Mouse (Mus musculus): ENCODE measurements at regions not wholly inside any gene's neighbourhood (a gene's known extent, or its start where the extent isn't known, plus 50 kb on each side); places are given as distances from the start of the nearest gene placed in this dataset.

DNA sequence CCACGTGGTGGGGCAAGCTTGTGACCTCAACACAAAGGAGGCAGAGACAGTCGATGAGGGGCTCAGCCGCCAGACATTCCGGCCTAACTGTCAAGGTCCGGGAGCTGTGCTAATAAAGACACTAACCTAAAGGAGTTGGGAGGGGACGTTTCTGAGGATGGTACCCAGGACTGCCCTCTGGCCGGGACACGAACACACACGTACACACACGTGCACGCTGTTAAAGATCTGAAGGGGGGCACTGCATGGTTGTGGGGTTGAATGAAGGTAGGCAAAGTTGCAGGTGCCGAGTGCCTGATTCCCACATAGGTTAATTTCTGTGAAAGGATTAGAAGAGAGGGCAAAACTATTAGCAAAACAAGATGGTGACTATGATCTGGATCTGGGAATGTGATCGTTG, 65.4 kb upstream of the Mitf start:
- DNase-seq: no peak

DNA sequence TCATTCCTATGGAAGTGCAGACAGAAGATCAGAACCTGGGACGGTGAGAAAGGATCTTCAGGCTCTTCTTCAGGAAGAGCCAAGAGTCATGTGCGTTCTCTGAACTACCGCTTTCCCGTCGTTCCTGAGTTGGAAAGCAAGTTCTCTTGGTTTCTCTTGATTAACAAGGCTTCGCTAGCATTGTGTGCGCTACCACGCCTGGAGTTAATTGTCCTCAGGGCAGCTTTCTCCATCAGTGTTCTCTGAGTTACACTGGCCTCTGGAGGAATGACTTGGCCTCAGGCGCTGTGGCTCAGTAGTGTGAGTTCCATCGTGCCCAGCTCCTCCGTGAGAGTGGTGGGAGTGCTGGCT, 66.0 kb upstream of the Mitf start:
- no peak for DNase-seq

DNA sequence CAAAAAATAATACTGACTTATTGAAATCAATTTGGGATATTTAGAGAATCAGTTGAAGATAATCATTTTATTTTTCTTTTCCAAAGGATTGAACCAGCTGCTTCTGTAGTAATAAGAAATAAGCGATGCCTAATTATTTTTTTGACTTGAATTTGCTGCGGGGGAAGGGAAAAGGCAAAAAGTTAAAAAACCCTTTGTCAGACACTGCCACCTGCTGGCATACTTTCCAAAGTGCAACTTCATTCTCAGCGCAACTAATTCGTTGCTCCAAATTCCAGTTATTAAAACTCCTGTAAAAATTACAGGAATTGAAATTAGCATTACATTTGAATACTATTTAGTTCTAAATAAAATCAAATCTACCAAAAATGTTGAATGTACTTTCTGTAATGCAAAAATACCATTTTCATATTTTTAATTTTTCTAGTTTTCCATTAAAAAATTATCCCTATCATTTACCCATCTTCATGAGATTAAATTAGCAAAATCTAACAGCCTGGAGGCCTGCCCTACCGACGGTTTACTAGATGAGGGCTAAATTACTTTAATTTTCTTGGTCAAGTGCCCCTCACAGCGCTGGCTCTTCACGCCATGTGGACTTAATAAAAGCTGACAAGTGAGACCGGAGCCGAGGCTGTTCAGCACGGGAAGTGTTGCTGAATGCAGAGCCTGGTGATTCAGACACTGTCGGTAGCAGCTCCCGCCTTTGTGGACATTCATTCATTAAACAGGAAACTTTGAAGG, 66.6 kb upstream of the Mitf start:
- peak in 1 of 2 experiments; percentile 36 for DNase-seq

DNA sequence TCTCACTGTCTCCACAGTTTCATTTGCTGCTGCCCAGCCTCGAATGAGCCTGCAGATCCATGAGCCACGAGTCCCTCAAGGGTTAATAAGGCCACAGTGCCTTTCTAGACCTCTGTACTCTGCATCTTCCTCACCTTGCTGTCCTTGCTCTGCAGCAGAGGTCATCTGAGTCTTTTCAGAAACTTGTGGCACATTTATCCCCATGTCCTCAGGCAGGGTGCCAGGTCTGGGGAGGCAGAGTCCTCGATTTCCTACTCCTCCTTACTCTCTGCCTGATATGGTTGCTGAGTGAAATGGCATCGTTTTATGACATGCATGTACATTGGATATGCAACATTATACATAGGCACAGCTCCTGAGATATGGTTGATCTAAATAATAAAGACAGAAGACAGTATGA, 68.0 kb upstream of the Mitf start:
- DNase-seq: no peak

- no peak for DNase-seq
Measured at GRCm38 (mm10) chr6:97730835-97731234, 76.0 kb upstream of the Mitf start.

GRCm38 (mm10) chr6:97718184-97718910, 88.5 kb upstream of the Mitf start:
- DNase-seq: no peak

GRCm38 (mm10) chr6:97707401-97707800, 90.1 kb upstream of the Frmd4b start:
- no peak for DNase-seq

DNA sequence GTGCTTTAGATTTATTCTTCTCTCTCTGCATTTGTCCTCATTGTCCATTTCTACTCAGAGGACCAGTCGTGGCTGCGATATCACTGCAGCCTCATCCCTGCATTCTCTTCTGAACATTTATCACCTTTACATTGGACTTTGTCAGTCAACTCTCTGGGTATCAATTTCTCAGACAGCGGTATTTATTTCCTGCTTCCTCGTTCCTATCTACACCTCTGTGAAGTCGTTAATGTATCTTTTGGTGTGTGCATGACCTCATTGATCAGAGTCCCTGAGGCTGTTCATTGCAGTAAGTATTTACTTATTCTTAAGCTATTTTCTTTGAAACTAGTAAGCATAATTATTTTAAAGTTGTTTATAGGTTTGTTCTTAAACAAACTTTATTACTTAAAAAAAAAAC, 87.0 kb upstream of the Frmd4b start:
- no peak for DNase-seq

- DNase-seq: no peak
Measured at GRCm38 (mm10) chr6:97699752-97700098, 82.4 kb upstream of the Frmd4b start.

- DNase-seq: no peak
Measured at GRCm38 (mm10) chr6:97699054-97699751, 81.9 kb upstream of the Frmd4b start.

GRCm38 (mm10) chr6:97693281-97693680, 75.9 kb upstream of the Frmd4b start:
- no peak for DNase-seq

DNA sequence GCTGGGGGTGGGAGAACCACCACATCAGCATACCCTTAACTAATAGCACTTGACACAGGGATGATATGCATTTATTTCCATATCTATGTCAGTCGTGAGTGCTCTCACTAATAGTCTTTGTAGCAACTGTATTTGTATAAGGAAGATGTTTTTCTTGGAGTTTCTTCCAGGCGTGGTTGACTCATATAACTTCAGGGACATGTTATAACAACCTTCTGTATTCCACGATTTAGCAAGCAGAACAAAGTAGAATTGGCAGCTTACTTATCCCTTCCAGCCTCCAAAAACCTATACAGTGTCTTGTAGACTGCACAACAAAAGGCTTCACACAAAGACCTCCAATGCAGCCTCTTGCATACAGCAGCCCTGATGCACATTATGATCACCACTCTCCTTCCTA, 73.8 kb upstream of the Frmd4b start:
- DNase-seq: no peak

DNA sequence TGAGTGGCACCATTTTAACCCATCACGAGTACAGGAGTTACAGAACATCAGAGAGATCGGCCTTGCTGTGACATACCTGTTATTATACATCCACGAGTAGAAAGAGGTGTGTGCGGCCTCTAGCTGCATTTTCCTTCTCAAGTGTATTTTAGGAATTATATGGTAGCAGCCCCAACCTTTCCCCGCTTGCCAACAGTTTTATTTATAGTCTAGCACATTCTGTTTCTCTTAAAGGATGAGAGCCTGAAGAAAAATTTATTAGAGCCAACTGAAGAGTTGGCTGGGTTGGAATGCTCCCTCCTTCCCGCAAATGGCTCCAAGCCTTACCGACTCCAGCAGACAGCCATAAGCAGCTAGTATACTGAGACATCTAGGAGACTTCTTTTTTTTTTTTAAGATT, 67.0 kb upstream of the Frmd4b start:
- DNase-seq: no peak

DNA sequence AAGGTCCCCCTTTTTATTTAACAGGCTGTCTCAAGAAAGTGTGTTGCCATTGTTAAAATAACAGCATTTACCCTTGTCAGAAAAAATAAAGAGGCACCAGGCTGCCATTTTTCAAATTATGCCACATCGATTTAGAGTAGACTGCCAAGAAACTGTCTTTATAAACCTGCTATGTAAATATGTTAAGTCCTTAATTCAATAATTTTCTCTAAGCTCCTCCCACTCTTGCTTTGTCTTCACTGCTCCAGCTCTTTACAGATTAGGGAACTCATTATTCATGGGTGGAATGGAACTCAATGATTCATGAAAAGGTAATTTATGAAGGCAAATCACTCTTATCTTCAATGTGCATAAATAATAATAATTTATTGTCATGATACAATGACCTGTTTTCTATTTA, 64.9 kb upstream of the Frmd4b start:
- no peak for DNase-seq

DNA sequence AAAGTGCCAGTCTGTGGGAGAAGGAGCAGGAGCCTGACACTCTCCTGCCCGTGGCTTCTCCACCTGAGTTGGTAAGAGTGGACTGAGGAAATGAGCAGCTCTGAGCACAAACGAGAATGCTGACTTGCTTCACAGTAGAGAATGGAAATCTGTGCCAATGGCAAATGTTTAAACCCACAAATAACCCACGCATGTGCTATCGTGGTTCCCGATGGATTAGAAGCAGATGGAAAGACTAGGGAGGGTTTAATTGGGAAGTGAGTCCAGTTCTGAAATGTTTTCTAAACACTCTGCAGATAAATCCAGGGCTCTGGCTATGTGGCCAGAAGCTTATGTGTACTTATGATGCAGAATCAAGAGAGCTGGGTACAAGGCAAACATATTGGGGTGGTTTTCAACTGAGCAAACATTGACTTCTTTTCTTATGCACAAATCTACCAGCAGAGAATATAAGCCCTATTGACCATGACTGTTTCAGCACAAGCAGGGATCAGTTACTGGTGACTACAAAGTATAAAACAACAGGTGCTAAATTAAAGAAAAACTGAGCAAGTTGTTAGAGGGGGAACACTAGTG, 57.9 kb upstream of the Frmd4b start:
- DNase-seq: no peak

DNA sequence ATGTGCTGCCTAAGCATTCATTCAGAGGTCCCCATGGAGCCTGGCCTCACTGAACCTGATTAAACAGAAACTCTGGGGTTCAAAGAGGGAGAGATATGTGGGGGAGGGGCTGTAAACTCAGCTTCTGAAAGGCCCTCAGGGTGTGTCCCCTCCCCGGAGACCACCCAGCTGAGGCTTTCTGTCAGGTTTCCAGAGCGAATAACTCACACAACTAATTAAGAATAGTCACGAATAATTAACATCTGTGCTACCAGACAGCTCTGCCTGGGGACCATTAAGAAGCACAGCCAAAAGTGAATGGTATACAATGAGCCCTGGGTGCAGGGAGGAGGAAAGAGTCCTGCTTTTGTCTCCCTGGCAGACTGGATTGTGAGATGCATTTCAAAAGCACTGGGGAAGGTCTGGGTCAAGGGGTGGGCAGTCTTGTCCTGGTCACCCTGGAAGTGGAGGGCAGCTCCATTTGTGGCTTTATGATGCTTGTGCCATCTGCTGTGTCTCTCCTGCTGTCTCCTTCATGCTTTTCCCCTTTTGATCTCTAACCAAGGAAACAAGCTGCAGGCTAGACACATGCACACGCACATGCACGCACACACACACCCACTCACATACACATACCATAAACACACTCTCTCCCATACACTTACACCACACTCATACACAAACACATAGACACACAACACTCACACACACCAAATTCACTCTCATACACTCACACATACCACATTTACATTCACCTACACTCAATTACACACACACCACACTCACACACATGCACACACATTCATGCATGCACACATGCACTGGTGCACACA, 49.7 kb upstream of the Frmd4b start:
- DNase-seq: no peak

All from lung, adult 18-20 months (tissue).